Mouse (Mus musculus) frontal cortex, postnatal 36 days (tissue): ENCODE data around the gene Rhebl1.

Experiments used
- DNase-seq, 2 experiments: peaks; one replicate each; pipeline ENCODE4 v3.0.0; 2022; ENCODE audit warnings: low spot score in 2 of 2

The Rhebl1 gene

GRCm38 (mm10) chr15:98871916-98872888, 22.1 kb downstream of the Rhebl1 start:
- DNase-seq, result peak; percentile 93 to 94

GRCm38 (mm10) chr15:98871070-98871915, 23.0 kb downstream of the Rhebl1 start, which contains the start of gene Kmt2d:
TSS of gene Kmt2d (minus strand) at chr15:98871204.
- DNase-seq, result no peak

GRCm38 (mm10) chr15:98870179-98871069, 23.9 kb downstream of the Rhebl1 start:
- DNase-seq, result no peak

GRCm38 (mm10) chr15:98869342-98870178, 24.8 kb downstream of the Rhebl1 start:
- DNase-seq, result no peak

- no peak for DNase-seq
Measured at GRCm38 (mm10) chr15:98868346-98869063, 25.8 kb downstream of the Rhebl1 start.

- DNase-seq, result peak; percentile 44 to 64
Measured at GRCm38 (mm10) chr15:98867321-98867720, 27.0 kb downstream of the Rhebl1 start.

- no peak for DNase-seq
Measured at GRCm38 (mm10) chr15:98866501-98866900, 27.8 kb downstream of the Rhebl1 start.

- no peak for DNase-seq
Measured at GRCm38 (mm10) chr15:98865771-98866170, 28.6 kb downstream of the Rhebl1 start.

- DNase-seq, result no peak
Measured at GRCm38 (mm10) chr15:98864951-98865350, 29.4 kb downstream of the Rhebl1 start.

- no peak for DNase-seq
Measured at GRCm38 (mm10) chr15:98863451-98863958, 30.8 kb downstream of the Rhebl1 start.

- no peak for DNase-seq
Measured at GRCm38 (mm10) chr15:98861701-98862410, 32.5 kb downstream of the Rhebl1 start.

- no peak for DNase-seq
Measured at GRCm38 (mm10) chr15:98860921-98861320, 33.4 kb downstream of the Rhebl1 start.

- no peak for DNase-seq
Measured at GRCm38 (mm10) chr15:98859319-98860043, 34.9 kb downstream of the Rhebl1 start.

- DNase-seq, result no peak
Measured at GRCm38 (mm10) chr15:98854214-98854613, 40.1 kb downstream of the Rhebl1 start.

- no peak for DNase-seq
Measured at GRCm38 (mm10) chr15:98853161-98853937, 41.0 kb downstream of the Rhebl1 start.

GRCm38 (mm10) chr15:98852733-98853132, 41.6 kb downstream of the Rhebl1 start:
- no peak for DNase-seq

GRCm38 (mm10) chr15:98852071-98852470, 42.3 kb downstream of the Rhebl1 start:
- DNase-seq, result no peak
